Mouse (Mus musculus): ENCODE results near the gene Schip1.

The Schip1 gene

GRCm38 (mm10) chr3:68385544-68385943, 320.9 kb downstream of the Schip1 start:
- DNase-seq (ENCODE audit: low spot score), result no peak

GRCm38 (mm10) chr3:68388023-68388422, 323.4 kb downstream of the Schip1 start:
- DNase-seq (ENCODE audit: low spot score), result no peak

GRCm38 (mm10) chr3:68393578-68393977, 329.0 kb downstream of the Schip1 start:
- DNase-seq (ENCODE audit: low spot score), result no peak

GRCm38 (mm10) chr3:68398691-68399090, 334.1 kb downstream of the Schip1 start:
- no peak for DNase-seq (ENCODE audit: low spot score)

- DNase-seq (ENCODE audit: low spot score), result no peak
Observed at GRCm38 (mm10) chr3:68400121-68400520, 335.5 kb downstream of the Schip1 start.

GRCm38 (mm10) chr3:68403343-68403742, 338.7 kb downstream of the Schip1 start:
- no peak for DNase-seq (ENCODE audit: low spot score)

- no peak for DNase-seq (ENCODE audit: low spot score)
Observed at GRCm38 (mm10) chr3:68403783-68404217, 339.2 kb downstream of the Schip1 start.

- no peak for DNase-seq (ENCODE audit: low spot score)
Observed at GRCm38 (mm10) chr3:68405724-68406123, 341.1 kb downstream of the Schip1 start.

- no peak for DNase-seq (ENCODE audit: low spot score)
Observed at GRCm38 (mm10) chr3:68412262-68412661, 347.7 kb downstream of the Schip1 start.

GRCm38 (mm10) chr3:68419792-68420191, 355.2 kb downstream of the Schip1 start:
- DNase-seq (ENCODE audit: low spot score), result no peak

- no peak for DNase-seq (ENCODE audit: low spot score)
Observed at GRCm38 (mm10) chr3:68420927-68421326, 356.3 kb downstream of the Schip1 start.

GRCm38 (mm10) chr3:68421849-68422248, 357.2 kb downstream of the Schip1 start:
- no peak for DNase-seq (ENCODE audit: low spot score)

GRCm38 (mm10) chr3:68428081-68428480, 363.5 kb downstream of the Schip1 start:
- no peak for DNase-seq (ENCODE audit: low spot score)

GRCm38 (mm10) chr3:68434435-68434834, 369.8 kb downstream of the Schip1 start:
- no peak for DNase-seq (ENCODE audit: low spot score)

GRCm38 (mm10) chr3:68434897-68435296, 370.3 kb downstream of the Schip1 start:
- no peak for DNase-seq (ENCODE audit: low spot score)

- DNase-seq (ENCODE audit: low spot score), result no peak
Observed at GRCm38 (mm10) chr3:68448480-68448879, 383.9 kb downstream of the Schip1 start.

- no peak for DNase-seq (ENCODE audit: low spot score)
Observed at GRCm38 (mm10) chr3:68451634-68452033, 387.0 kb downstream of the Schip1 start.

GRCm38 (mm10) chr3:68453266-68453665, 388.7 kb downstream of the Schip1 start:
- DNase-seq (ENCODE audit: low spot score), result no peak

GRCm38 (mm10) chr3:68453719-68454455, 389.3 kb downstream of the Schip1 start:
- no peak for DNase-seq (ENCODE audit: low spot score)

GRCm38 (mm10) chr3:68466643-68467042, 402.0 kb downstream of the Schip1 start:
- no peak for DNase-seq (ENCODE audit: low spot score)

- DNase-seq (ENCODE audit: low spot score), result no peak
Observed at GRCm38 (mm10) chr3:68467941-68468687, 403.5 kb downstream of the Schip1 start.

GRCm38 (mm10) chr3:68469643-68470042, 405.0 kb downstream of the Schip1 start:
- DNase-seq (ENCODE audit: low spot score), result no peak

GRCm38 (mm10) chr3:68470061-68470460, 405.5 kb downstream of the Schip1 start:
- DNase-seq (ENCODE audit: low spot score), result no peak
